Mouse (Mus musculus) urinary bladder, adult 2 months (tissue): Measurements from ENCODE around the gene Srpk2. TPM values are rescaled to one million over a fixed set of nuclear protein-coding genes. Genes with fewer than 3 reads are reported as not detected.
"Not testable (repeated sequence)": the region's sequence is repeated elsewhere in the genome, so short reads cannot be mapped to it uniquely, and the experiment has no call there.

Experiments used
- DNase-seq: peaks from one replicate; pipeline ENCODE4 v3.0.0; 2022; ENCODE audit warnings: low spot score
- polyA plus RNA-seq: library from polyadenylated mRNA; depleted of rRNA; stranded (reverse); fragments of >200 nt; gene quantifications from 2 replicates; pipeline ENCODE4 v1.2.3, GENCODE M21; 2012; rRNA removed

The Srpk2 gene
- polyA plus RNA-seq, 1 experiment = 27.4 TPM

DNA sequence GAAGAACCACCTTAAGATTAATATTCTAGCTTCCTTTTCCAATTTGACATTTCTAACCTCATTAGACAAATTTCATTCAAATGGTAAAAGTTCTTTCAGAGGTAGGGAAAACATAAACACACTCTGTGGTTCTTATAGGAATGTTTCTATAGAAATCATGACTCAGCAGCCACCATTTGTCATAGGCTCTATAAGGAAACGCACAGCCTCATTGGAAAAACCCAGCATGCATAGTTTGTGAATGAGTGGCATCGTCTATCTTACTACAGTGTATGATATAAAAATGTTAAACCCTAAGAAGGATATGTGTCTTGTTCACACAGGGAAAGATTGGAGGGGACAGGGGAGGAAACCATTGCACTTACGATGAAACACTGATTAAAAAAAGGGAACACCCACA, 178.8 kb downstream of the Srpk2 start:
- no peak for DNase-seq

DNA sequence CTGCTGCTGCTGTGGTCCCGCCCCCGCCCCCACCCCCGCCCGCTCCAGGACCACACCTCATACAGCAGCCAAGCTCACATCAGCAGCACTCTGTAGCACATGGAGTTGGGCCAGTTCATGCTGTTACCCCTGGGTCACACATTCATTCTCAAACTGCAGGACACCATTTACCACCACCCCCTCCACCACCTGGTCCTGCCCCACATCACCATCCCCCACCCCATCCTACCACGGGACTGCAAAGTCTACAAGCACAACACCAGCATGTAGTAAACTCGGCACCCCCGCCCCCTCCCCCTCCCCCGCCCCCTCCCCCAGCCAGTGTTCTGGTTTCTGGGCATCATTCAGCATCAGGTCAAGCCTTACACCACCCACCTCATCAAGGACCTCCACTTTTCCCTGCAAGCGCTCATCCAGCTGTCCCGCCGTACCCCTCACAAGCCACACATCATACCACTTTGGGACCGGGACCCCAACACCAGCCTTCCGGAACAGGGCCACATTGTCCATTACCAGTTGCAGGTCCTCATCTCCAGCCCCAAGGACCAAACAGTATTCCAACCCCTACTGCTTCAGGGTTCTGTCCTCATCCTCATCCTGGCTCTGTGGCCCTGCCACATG, 182.0 kb downstream of the Srpk2 start:
- DNase-seq = no peak

GRCm38 (mm10) chr5:23501582-23502316, 182.7 kb downstream of the Srpk2 start:
- no peak for DNase-seq

- no peak for DNase-seq
These were observed 183.7 kb downstream of the Srpk2 start for GRCm38 (mm10) chr5:23500715-23501114.

DNA sequence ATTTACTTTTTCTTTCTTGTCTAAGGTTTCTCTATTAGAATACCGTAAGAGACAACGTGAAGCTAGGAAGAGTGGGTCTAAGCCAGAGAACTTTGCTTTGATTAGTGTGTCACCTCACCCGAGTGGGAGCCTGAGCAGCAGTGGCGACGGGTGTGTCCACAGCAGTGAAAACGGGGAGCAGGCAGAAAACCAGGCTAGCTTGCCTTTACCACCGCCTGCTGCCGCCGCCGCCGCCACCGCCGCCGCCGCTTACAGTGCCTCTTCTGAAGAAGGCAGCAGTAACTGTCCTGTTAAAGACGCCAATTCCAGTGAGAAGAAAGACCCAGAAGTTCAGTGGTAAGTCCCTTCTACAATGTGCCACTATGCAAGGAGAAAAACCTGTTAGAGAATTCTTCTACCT, 185.2 kb downstream of the Srpk2 start:
- DNase-seq = no peak

DNA sequence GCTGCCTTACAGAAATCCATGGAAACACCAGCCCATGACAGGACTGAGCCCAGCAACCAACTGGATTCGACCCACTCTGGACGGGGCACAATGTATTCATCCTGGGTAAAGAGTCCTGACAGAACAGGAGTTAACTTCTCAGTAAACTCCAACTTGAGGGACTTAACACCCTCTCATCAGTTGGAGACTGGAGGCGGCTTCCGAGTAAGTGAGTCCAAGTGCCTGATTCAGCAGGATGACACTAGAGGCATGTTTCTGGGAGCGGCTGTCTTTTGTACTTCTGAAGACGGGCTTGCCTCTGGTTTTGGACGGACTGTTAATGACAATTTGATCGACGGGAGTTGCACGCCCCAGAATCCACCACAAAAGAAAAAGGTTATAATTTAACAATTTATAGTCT, 186.5 kb downstream of the Srpk2 start:
- DNase-seq = no peak

GRCm38 (mm10) chr5:23496933-23497332, 187.5 kb downstream of the Srpk2 start:
- DNase-seq = no peak

- no peak for DNase-seq
These were observed 188.0 kb downstream of the Srpk2 start for GRCm38 (mm10) chr5:23496396-23496795.

- DNase-seq = no peak
These were observed 193.6 kb downstream of the Srpk2 start for GRCm38 (mm10) chr5:23490797-23491196.

GRCm38 (mm10) chr5:23489231-23489630, 195.2 kb downstream of the Srpk2 start:
- DNase-seq = no peak

DNA sequence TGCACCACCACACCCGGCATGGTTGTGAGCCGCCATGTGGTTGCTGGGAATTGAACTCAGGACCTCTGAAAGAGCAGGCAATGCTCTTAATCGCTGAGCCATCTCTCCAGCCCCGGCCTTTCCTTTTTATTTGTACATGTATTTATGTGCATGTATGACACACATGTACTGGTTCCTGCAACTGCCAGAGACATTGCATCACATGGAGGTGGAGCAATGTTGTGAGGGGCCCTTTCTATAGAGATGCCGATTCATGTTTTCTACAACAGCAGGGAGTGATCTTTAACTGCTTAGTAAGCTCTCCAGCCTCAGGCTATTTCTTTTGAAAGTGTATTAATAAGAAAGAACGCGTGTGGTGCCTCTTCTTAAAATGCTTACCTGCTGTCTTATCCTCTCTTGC, 200.6 kb downstream of the Srpk2 start:
- no peak for DNase-seq

DNA sequence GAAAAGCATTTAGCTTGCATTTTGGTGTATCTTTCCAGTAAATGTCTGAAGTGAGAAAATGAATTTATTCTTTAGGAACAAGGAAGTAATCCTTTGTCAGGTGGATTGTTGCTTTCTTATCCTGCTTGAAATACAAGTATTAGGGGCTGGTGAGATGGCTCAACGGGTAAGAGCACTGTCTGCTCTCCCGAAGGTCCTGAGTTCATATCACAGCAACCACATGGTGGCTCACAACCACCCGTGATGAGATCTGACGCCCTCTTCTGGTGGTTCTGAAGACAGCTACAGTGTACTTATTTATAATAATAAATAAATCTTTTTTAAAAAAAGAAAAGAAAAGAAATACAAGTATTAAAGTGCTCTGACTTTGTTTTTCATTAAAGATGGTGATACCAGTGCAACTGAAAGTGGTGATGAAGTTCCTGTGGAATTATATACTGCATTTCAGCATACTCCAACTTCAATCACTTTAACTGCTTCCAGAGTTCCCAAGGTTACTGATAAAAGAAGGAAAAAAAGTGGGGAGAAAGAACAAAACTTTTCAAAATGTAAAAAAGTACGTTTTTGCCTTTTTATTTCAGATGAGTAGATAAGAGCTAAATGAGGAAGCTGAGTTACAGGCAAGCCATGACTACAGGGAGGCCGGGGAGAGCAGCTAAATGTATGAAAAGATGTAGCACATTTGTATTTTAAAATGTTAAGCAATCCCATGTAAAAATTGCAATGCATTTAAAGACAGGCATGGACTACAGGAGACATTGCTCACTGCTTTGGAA, 211.1 kb downstream of the Srpk2 start:
- no peak for DNase-seq

- DNase-seq = no peak
These were observed 217.9 kb downstream of the Srpk2 start for GRCm38 (mm10) chr5:23466546-23466945.

GRCm38 (mm10) chr5:23464743-23465142, 219.7 kb downstream of the Srpk2 start:
- no peak for DNase-seq

- DNase-seq = no peak
These were observed 220.2 kb downstream of the Srpk2 start for GRCm38 (mm10) chr5:23464247-23464646.

GRCm38 (mm10) chr5:23461688-23462087, 222.7 kb downstream of the Srpk2 start:
- no peak for DNase-seq

- not testable (repeated sequence) for DNase-seq
These were observed 230.9 kb downstream of the Srpk2 start for GRCm38 (mm10) chr5:23453561-23453960.

Other genes with a start within 250 kb of the Srpk2 start
- gene Pus7, start 99.1 kb upstream of the Srpk2 start, polyA plus RNA-seq = 21.7 and 27.2 TPM in 2 replicates
- gene Rint1, start 103.1 kb upstream of the Srpk2 start, polyA plus RNA-seq = 16.4 and 18.4 TPM in 2 replicates
- gene Tomm7, start 159.5 kb upstream of the Srpk2 start, polyA plus RNA-seq = 96.4 and 113 TPM in 2 replicates